Mouse (Mus musculus) heart, embryonic 12.5 days (tissue): Measurements from ENCODE around the gene Eif4b. TPM values are rescaled to one million over a fixed set of nuclear protein-coding genes. Genes with fewer than 3 reads are reported as not detected.

Experiments
- ATAC-seq: fragments of 200-750 bp; cut with Nextera tagmentation; 2 replicates; pipeline ENCODE4 v1.8.0; 2017; ENCODE audit warnings: moderate TSS enrichment, moderate library complexity; ENCODE audit not compliant: insufficient number of reproducible peaks, low FRiP score
- H3K27ac ChIP-seq: fragments of 300-500 bp; sonication (generic); 2 replicates; pipeline ENCODE4 v1.5.1; 2016; ENCODE audit warnings: mild to moderate bottlenecking, moderate library complexity; ENCODE audit not compliant: poor library complexity, severe bottlenecking
- H3K27me3 ChIP-seq: fragments of 300-500 bp; sonication (generic); replicated peaks from 2 replicates; pipeline ENCODE4 v1.6.1; 2016; ENCODE audit warnings: mild to moderate bottlenecking, moderate library complexity
- H3K36me3 ChIP-seq: fragments of 300-500 bp; sonication (generic); 2 replicates; pipeline ENCODE4 v1.6.1; 2016; ENCODE audit warnings: mild to moderate bottlenecking, moderate library complexity
- H3K4me1 ChIP-seq: fragments of 300-500 bp; sonication (generic); replicated peaks from 2 replicates; pipeline ENCODE4 v1.6.1; 2016; ENCODE audit warnings: mild to moderate bottlenecking
- H3K4me2 ChIP-seq: fragments of 300-500 bp; sonication (generic); 2 replicates; pipeline ENCODE4 v1.6.1; 2016; ENCODE audit warnings: mild to moderate bottlenecking, moderate library complexity
- H3K4me3 ChIP-seq: fragments of 300-500 bp; sonication (generic); 2 replicates; pipeline ENCODE4 v1.5.1; 2016; ENCODE audit warnings: mild to moderate bottlenecking
- H3K9ac ChIP-seq: fragments of 300-500 bp; sonication (generic); 2 replicates; pipeline ENCODE4 v1.6.1; 2016; ENCODE audit warnings: mild to moderate bottlenecking, moderate library complexity
- H3K9me3 ChIP-seq: fragments of 300-500 bp; sonication (generic); replicated peaks from 2 replicates; pipeline ENCODE4 v1.6.1; 2016; ENCODE audit warnings: mild to moderate bottlenecking, moderate library complexity
- WGBS: fragments of 180-500 bp; shearing (Covaris S2); methylation state at CpG from one replicate; pipeline ENCODE4 v1.1.7; 2016; 5-methylcytosine and 5-hydroxymethylcytosine counted together
- polyA plus RNA-seq: library from polyadenylated mRNA; unstranded; fragments of >200 nt; fragmentation: Nextera tagmentation; extraction: Ambion mirVana; gene quantifications from 2 replicates; pipeline ENCODE4 v1.2.1, GENCODE M21; 2016

The Eif4b gene
- polyA plus RNA-seq, 1 experiment from 2014 or later = 80.2 TPM

DNA sequence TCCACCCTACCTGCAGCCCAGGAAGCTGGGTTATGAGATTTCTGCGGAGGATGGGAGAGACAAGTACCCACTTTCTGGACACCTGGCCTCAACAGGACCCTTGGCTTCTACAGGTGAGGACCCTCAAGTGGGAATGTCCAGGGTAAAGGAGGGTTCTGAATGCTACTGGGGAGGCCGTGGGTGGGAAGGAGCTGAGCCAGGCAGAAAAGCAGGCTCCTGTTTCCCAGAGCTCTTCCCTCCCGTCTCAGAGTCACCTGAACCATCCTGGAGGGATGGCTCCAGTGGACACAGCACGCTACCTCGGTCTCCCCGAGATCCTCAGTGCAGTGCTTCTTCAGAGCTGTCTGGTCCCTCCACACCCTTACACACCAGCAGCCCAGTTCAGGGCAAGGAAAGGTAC lies 38.6 kb downstream of the Eif4b start:
- WGBS = 93% methylated on average over 6 of the region's 6 CpGs
- H3K9me3 ChIP-seq = no peaks in the 10 kb centered on the region
- H3K27me3 ChIP-seq = 0 out of 2 replicates have a peak, but pooled peaks cover 4% of the 10 kb centered on the region
- no peak overlapping the region for H3K27ac ChIP-seq
- no peak overlapping the region for H3K4me3 ChIP-seq
- H3K4me1 ChIP-seq = peaks cover 26% of the 10 kb centered on the region
- no peak overlapping the region for H3K4me2 ChIP-seq
- H3K36me3 ChIP-seq = peaks cover 97% of the 10 kb centered on the region
- no peak overlapping the region for H3K9ac ChIP-seq
- ATAC-seq = no peak

DNA sequence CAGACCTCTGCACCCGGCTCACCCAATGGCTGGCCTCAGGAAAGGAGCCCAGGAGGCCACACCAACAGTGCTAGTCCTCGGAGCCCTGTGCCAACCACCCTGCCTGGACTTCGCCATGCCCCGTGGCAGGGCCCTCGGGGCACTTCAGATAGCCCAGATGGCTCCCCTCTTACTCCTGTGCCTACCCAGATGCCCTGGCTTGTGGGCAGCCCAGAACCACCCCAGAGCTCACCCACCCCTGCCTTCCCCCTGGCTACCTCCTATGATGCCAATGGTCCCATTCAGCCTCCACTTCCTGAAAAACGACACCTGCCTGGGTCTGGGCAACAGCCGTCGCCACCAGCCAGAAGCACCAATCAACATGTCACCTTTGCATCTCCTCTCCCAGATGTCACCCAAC lies 39.3 kb downstream of the Eif4b start:
- 67% methylated on average over 8 of the region's 8 CpGs for WGBS
- Histone ChIP-seq H3K36me3 (peaks cover 97% of the 10 kb centered on the region), H3K27ac (no peak overlapping the region)

DNA sequence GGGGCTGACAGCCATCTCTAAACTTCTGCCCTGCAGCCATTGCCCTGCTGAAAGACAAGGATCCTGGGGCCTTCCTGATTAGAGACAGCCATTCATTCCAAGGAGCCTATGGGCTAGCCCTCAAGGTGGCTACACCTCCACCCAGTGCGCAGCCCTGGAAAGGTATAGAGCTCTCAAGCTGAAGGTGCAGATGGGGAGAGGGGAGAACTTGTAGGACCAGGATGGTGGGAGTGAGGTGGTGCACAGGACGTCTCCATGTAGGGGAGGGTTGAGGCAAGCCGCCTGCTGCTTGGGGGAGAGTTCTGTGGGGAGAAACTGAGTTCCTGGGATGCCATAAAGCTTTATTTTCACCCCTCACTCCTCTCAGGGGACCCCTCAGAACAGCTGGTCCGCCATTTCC lies 40.1 kb downstream of the Eif4b start:
- Histone ChIP-seq H3K9ac (no peak overlapping the region), H3K9me3 (no peaks in the 10 kb centered on the region), H3K36me3 (peaks cover 99% of the 10 kb centered on the region), H3K4me3 (no peak overlapping the region), H3K27me3 (0 out of 2 replicates have a peak, but pooled peaks cover 4% of the 10 kb centered on the region), H3K4me2 (no peak overlapping the region), H3K4me1 (peaks cover 22% of the 10 kb centered on the region), H3K27ac (no peak overlapping the region)
- 77% methylated on average over 4 of the region's 4 CpGs for WGBS
- ATAC-seq = no peak

More for the DNA sequence above, 39.3 kb downstream of the Eif4b start:
- Histone ChIP-seq H3K9me3 (no peaks in the 10 kb centered on the region), H3K27me3 (0 out of 2 replicates have a peak, but pooled peaks cover 4% of the 10 kb centered on the region), H3K4me3 (no peak overlapping the region), H3K4me1 (peaks cover 26% of the 10 kb centered on the region), H3K9ac (no peak overlapping the region), H3K4me2 (no peak overlapping the region)
- ATAC-seq = no peak

DNA sequence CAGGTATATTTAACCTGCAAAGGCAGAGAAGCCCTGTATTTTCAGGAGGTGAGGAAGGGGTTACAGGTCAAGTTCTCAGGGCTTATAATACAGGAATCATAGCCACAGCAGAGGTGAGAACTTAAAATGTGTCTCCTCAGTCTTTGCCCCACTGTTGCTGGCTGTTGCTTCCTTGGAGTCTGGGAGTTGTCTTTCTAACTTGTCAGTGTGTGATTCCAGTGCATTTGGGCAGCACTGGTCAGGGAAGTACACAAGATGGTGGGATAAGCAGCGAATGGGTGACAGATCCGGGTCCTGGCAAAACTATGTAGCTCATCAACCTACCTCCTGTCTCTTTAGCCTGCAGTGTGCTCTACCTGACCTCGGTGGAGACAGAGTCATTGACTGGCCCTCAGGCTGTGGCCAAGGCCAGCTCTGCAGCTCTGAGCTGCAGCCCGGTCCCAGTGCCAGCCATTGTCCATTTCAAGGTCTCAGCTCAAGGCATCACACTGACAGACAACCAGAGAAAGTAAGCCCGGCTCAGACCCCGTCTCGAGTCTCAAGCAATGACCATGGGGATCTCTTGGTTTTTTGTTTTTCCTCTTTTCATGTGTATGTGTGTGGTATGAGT lies 41.2 kb downstream of the Eif4b start:
- no peaks in the 10 kb centered on the region for H3K9me3 ChIP-seq
- WGBS = 81% methylated on average over 7 of the region's 7 CpGs
- H3K4me2 ChIP-seq = no peak overlapping the region
- H3K36me3 ChIP-seq = peaks cover 100% of the 10 kb centered on the region
- ATAC-seq = no peak
- H3K27ac ChIP-seq = no peak overlapping the region
- peaks cover 16% of the 10 kb centered on the region for H3K4me1 ChIP-seq
- H3K4me3 ChIP-seq = no peak overlapping the region
- no peak overlapping the region for H3K9ac ChIP-seq
- 0 out of 2 replicates have a peak, but pooled peaks cover 4% of the 10 kb centered on the region for H3K27me3 ChIP-seq

DNA sequence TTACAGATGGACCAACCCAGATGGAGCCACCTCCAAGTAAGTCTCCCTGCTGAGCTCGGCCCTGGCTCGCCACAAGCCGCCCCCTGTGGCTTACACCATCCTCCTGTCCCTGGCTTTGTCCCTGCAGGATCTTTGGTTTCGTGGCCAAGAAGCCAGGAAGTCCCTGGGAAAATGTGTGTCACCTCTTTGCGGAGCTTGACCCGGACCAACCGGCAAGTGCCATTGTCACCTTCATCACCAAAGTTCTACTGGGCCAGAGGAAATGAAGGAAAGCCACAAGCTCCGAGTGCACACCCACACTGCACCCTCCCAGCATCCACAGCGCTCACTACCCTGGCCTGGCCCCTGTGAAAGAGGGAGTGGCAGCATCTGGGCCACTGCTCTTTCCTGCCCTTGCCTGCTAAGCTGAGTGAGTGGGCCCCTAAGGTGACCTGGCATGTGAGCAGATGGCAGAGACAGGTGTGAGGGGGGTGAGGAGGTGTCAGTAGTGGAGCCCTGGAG lies 42.2 kb downstream of the Eif4b start:
- WGBS = 68% methylated on average over 9 of the region's 9 CpGs
- H3K4me2 ChIP-seq = no peak overlapping the region
- peaks cover 13% of the 10 kb centered on the region for H3K4me1 ChIP-seq
- H3K36me3 ChIP-seq = peaks cover 95% of the 10 kb centered on the region
- H3K9me3 ChIP-seq = no peaks in the 10 kb centered on the region
- H3K27ac ChIP-seq = no peak overlapping the region
- 0 out of 2 replicates have a peak, but pooled peaks cover 4% of the 10 kb centered on the region for H3K27me3 ChIP-seq
- ATAC-seq = no peak
- no peak overlapping the region for H3K4me3 ChIP-seq
- H3K9ac ChIP-seq = no peak overlapping the region

DNA sequence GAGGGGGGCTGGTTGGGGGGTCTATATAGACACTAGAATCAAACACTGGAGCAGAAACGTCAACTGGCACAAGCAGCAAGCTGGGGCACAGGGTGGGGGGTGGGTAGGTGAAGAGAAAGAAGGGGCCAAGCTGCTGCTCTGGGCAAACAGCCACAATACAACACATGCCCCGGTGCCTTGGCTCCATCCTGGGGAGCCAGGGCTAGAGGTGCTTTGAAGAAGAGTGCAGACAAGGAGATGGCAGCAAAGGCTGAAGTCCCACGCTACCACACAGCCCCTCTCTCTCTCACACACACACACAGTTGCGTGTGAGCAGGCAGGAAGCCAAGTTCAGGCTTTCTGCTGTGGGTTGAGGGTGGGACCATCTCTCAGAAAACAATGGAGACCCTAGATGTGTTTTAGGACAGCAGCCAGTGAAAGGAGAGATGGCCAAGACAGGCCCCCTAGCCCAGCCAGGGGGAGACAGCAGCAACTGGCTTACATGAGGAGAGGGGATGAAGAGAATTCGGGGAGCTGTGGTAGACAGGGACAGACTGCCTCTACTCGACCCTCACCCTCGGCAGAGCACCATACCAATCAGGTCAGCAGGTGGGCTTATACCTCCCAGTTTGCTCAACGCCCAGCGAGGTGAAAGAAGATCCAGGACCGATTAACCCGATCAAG lies 43.3 kb downstream of the Eif4b start:
- Histone ChIP-seq H3K4me1 (peaks cover 13% of the 10 kb centered on the region), H3K9me3 (no peaks in the 10 kb centered on the region), H3K36me3 (peaks cover 94% of the 10 kb centered on the region), H3K27me3 (0 out of 2 replicates have a peak, but pooled peaks cover under 1% of the 10 kb centered on the region), H3K27ac (no peak overlapping the region), H3K4me3 (no peak overlapping the region), H3K4me2 (no peak overlapping the region), H3K9ac (no peak overlapping the region)
- 71% methylated on average over 11 of the region's 11 CpGs for WGBS
- ATAC-seq = no peak

DNA sequence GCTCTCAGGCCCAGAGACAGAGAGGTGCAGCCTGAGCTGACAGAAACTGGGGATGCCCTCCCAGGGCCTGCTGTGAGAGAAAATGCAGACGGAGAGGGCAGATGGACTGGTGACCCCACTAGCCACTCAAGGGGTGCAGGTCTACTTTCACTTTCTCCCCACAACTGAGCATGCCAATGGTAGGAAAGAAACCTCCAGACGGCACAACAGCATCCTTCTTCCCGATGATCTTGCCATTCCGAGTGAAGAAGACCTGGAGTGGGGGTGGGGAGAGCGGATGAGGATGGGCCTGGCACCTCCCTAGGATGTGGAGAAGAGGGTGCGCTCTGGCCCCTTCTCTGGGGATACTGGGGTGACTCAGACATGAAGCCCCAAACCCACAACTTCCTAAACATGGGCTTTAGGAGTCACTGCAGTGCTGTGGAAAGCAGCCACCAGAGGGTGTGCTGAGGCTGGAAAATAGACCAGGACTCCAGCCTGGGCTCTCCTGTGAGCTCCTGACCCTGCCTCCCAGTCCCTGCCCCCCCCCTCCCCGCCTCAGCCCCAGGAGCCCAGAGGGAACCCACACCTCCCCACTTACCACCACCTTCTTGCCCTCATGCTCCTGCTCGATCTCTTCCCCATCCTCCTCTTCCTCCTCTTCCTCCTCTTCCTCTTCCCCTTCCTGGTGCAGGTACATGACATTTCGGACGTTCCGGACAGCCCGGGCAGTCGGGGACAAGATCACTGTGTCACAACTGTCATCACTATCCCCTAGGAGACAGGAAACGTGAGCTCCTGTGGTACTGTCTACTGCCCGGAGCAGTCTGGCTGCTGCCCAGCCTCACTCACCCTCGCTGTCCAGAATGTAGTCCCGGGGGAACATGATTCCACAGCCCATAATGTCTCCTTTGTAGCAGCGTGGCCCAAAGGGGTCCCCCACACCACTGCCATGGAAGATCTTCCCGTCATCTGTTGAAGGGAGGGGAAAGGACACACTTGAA lies 44.2 kb downstream of the Eif4b start:
- Histone ChIP-seq H3K4me1 (peaks cover 13% of the 10 kb centered on the region), H3K36me3 (peaks cover 91% of the 10 kb centered on the region), H3K9ac (no peak overlapping the region), H3K27ac (no peak overlapping the region), H3K4me2 (no peak overlapping the region), H3K27me3 (no peaks in the 10 kb centered on the region), H3K9me3 (no peaks in the 10 kb centered on the region), H3K4me3 (no peak overlapping the region)
- no peak for ATAC-seq
- WGBS = 71% methylated on average over 19 of the region's 19 CpGs

DNA sequence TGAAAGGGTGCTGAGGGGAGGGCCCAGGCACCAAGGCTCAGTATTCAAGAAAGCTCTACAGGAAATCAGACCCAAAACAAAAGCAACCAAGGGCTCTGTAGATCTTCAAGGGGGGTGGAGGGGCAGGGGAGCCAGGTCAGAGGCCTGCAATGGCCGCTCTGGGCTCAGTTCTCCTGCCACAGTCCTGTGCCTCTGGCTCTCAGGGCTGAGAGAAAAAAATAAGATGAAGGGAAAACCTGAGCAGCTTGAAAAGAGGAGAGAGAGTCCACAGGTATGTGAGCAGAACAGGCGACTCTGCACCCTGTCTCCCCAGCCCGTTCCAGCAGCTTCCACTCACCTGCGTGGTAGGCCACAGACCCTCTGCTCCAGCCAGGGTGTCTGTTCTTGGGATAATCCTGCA lies 45.0 kb downstream of the Eif4b start:
- H3K9me3 ChIP-seq = no peaks in the 10 kb centered on the region
- no peak overlapping the region for H3K4me2 ChIP-seq
- WGBS = 81% methylated on average over 4 of the region's 4 CpGs
- peaks cover 88% of the 10 kb centered on the region for H3K36me3 ChIP-seq
- peaks cover 13% of the 10 kb centered on the region for H3K4me1 ChIP-seq
- no peak overlapping the region for H3K27ac ChIP-seq
- H3K4me3 ChIP-seq = no peak overlapping the region
- no peaks in the 10 kb centered on the region for H3K27me3 ChIP-seq
- no peak for ATAC-seq
- H3K9ac ChIP-seq = no peak overlapping the region

DNA sequence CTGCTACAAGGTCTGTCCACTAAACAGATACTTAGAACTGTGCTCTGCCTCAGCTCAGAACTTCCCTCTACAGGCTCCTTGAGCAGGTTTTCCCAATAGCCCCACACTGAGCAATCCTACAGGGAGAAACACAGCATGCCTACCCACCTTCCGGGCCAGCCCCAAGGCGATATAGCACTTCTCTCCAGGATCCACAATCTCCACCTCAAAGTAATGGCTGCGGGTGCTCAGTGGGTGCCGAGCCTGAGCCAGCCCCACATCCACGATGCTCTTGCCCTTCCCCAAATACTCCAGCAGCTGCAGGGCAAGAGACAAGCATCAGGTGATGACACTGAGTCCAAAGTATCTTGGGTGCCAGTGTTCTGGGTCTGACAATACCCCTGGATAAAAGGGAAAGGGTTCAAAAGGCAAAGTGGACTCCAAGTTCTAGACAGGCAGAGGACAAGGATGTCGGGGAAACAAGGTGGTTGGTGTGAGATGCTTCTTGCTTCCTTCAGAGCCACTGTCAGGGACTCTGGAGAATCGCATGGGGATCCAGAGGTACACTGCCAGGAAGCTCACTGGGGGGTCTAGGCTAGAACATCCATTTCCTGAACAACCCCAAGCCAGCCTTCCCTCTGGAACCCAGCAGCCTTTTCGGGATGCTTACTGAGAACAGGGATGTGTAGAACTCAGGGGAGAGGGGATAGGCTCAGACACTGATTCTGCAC lies 45.7 kb downstream of the Eif4b start:
- H3K27ac ChIP-seq = no peak overlapping the region
- peak overlapping the region; percentile 22; the same call in 1 of the 2 replicates for H3K9ac ChIP-seq
- 67% methylated on average over 8 of the region's 8 CpGs for whole genome bisulfite sequencing
- no peaks in the 10 kb centered on the region for H3K9me3 ChIP-seq
- H3K4me2 ChIP-seq = no peak overlapping the region
- no peak for ATAC-seq
- no peaks in the 10 kb centered on the region for H3K27me3 ChIP-seq
- H3K4me1 ChIP-seq = peaks cover 13% of the 10 kb centered on the region
- H3K36me3 ChIP-seq = peaks cover 82% of the 10 kb centered on the region
- no peak overlapping the region for H3K4me3 ChIP-seq

DNA sequence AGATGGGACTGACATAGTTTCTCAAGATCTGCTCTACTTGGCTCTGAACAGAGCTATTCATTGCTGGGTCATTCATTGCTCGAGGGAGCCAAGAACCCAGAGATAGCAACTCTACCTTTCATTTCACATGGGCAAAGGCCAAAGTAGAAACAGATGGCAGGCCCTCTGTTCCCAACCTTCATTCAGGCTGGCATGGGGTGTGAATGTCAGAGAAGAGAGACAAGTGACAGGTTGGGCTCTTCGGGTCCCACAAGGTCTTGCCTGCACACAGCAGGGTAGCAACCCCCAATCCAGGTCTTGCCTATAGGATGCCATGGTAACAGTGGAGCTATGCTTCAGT lies 46.2 kb downstream of the Eif4b start:
- ATAC-seq = no peak
- Histone ChIP-seq H3K9ac (peak overlapping the region; percentile 22; the same call in 1 of the 2 replicates), H3K27me3 (no peaks in the 10 kb centered on the region), H3K9me3 (no peaks in the 10 kb centered on the region), H3K4me2 (no peak overlapping the region), H3K4me1 (peaks cover 13% of the 10 kb centered on the region), H3K27ac (no peak overlapping the region), H3K36me3 (peaks cover 82% of the 10 kb centered on the region), H3K4me3 (no peak overlapping the region)
- WGBS = 76% methylated on average over 2 of the region's 2 CpGs
